Mouse (Mus musculus): ENCODE results near the gene Asb4.

DNA sequence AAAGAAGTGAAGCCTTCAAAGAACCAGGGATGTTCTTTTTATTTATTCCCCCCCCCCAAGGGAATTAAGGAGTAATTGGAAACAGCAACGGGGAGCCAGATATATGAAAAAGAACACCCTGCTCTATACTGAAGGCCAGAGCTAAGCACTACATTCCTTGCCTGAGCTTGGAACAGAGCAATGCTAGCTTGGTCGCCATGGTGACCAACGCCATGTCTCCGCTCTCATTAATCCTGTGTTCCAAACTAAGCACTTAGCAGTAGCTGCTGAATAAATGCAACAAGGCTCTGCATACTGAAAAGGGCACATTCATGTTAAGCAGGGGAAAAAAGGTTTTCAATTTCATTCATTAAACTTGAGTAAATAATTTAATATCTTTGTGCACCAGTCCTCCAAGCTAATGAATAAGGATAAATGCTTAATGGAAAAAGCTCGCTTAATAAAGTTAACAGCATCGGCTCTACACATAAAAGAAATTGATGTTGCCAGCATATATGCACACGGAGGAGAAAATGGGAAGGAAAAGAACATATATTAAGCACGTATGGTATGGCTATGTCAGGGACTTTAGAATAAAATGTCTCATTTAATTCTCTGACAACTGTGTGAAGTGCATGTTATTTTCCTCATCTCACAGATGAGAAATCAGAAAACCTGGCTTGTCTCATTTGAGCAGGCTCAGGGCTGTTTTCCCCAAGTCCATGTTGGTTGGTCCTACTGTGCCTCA lies 25.4 kb downstream of the Asb4 start:
- TF ChIP-seq POLR2A (IDR thresholded peaks at IDR 0.05; ENCODE audit: insufficient read length, low read depth) (no peak), REST (IDR thresholded peaks at IDR 0.05; ENCODE audit: insufficient read depth, insufficient read length) (no peak), USF1 (IDR thresholded peaks at IDR 0.05; ENCODE audit: low read depth) (no peak), MAX (IDR thresholded peaks at IDR 0.05; ENCODE audit: low read depth) (no peak), E2F4 (IDR thresholded peaks at IDR 0.05; ENCODE audit: insufficient read depth) (no peak)

Data from myocyte (in vitro differentiated cells).